Mouse (Mus musculus) G1E (cell line): ENCODE measurements around the gene Gm19935.

ENCODE experiments used
- CTCF ChIP-seq: IDR thresholded peaks from 2 replicates; pipeline ENCODE4 v1.5.1; 2012; ENCODE audit warnings: low read depth, low read length, inconsistent platforms, mixed read lengths
- GATA1 ChIP-seq: IDR thresholded peaks from 2 replicates; pipeline ENCODE4 v1.6.1; 2012; ENCODE audit warnings: borderline replicate concordance, low read length, inconsistent platforms, mixed read lengths
- GATA2 ChIP-seq: IDR thresholded peaks from 2 replicates; pipeline ENCODE4 v1.6.1; 2012; ENCODE audit warnings: low read depth, low read length, inconsistent platforms, borderline replicate concordance
- POLR2AphosphoS5 ChIP-seq: IDR thresholded peaks from 2 replicates; pipeline ENCODE4 v1.6.1; 2012; ENCODE audit warnings: low read depth, low read length, inconsistent platforms; ENCODE audit not compliant: insufficient replicate concordance
- TAL1 ChIP-seq: conservative IDR thresholded peaks from 2 replicates; pipeline ENCODE4 v1.6.1; 2012; ENCODE audit warnings: low read depth, low read length, inconsistent platforms, mixed read lengths

GRCm38 (mm10) chr8:90791616-90792015 is 25.6 kb downstream of the Gm19935 start:
- TF ChIP-seq CTCF (no peak), TAL1 (no peak), GATA1 (no peak), GATA2 (no peak), POLR2AphosphoS5 (no peak)
